Mouse (Mus musculus) bone marrow macrophage, adult 2 months (primary cell): ENCODE measurements around the gene Snap29.

ENCODE experiments used
- CTCF ChIP-seq: IDR thresholded peaks from 2 replicates; pipeline ENCODE4 v1.5.1; 2012; ENCODE audit warnings: low read depth, mild to moderate bottlenecking, low read length, moderate library complexity
- POLR2A ChIP-seq: IDR thresholded peaks from 2 replicates; pipeline ENCODE4 v1.6.1; 2012; ENCODE audit warnings: mild to moderate bottlenecking, low read depth, low read length, borderline replicate concordance

DNA sequence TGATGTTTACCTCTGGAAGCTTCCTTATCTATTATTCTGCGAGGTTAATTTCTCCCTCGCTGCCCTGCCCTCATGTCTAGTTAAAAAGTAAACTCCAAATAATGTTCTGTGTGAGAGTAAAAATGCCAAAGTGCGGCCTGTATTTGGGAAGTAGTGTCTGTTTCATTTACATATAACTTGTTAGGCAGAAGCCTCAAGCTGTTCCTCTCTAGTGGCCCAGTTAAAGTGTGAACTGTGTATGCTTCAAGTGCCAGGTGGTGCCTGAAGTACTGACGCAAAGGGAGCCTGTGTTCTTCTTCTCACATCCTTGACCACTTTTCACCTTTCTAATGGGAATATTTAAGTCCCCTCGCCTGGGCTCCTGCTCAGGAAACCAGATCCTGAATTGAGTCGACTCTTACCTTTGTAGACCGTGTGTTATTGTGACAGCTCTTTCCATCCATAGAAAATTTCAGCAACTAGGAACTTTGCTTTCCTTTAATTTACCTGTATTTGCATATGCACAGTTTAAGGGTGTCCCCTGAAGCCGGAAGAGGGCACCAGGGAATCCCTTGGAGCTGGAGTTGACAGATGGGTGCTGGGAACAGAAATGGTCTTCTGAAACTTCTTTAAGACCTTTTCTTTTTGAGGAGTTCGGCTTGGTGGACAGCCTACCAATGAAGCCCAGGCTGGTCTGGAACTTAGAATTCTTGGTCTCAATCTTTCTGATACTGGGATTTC, 886 bp downstream of the Snap29 start:
- TF ChIP-seq POLR2A = no peak
- TF ChIP-seq CTCF = no peak
